Mouse (Mus musculus): Measurements from ENCODE around the gene Gabrd. TPM values are rescaled to one million over a fixed set of nuclear protein-coding genes. Genes with fewer than 3 reads are reported as not detected.

Gene Gabrd
- polyA plus RNA-seq, 1 experiment from 2014 or later = not detected

GRCm38 (mm10) chr4:155343415-155344298 lies 54.3 kb downstream of the Gabrd start:
- H3K9ac ChIP-seq (ENCODE audit: low read depth, low read length) = no peak overlapping the region
- H3K9me3 ChIP-seq (ENCODE audit: control insufficient read depth, low read length) = no peaks in the 10 kb centered on the region
- no peak overlapping the region for H3K4me3 ChIP-seq (ENCODE audit: low read depth, low read length)
- 78% methylated on average over 14 of the region's 14 CpGs for WGBS
- peaks cover 13% of the 10 kb centered on the region for H3K27me3 ChIP-seq (replicated peaks; ENCODE audit: control insufficient read depth, insufficient read depth, low read length)
- H3K27ac ChIP-seq (replicated peaks; ENCODE audit: low read depth, low read length) = no peak overlapping the region
- no peak overlapping the region for H3K4me2 ChIP-seq (ENCODE audit: low read depth, low read length)
- no peaks in the 10 kb centered on the region for H3K36me3 ChIP-seq (ENCODE audit: control insufficient read depth, insufficient read depth, low read length)
- DNase-seq (ENCODE audit: low spot score) = no peak
- ATAC-seq (ENCODE audit: low read depth) = no peak
- 0 out of 2 replicates have a peak, but pooled peaks cover 7% of the 10 kb centered on the region for H3K4me1 ChIP-seq (ENCODE audit: control insufficient read depth, insufficient read depth, low read length)

DNA sequence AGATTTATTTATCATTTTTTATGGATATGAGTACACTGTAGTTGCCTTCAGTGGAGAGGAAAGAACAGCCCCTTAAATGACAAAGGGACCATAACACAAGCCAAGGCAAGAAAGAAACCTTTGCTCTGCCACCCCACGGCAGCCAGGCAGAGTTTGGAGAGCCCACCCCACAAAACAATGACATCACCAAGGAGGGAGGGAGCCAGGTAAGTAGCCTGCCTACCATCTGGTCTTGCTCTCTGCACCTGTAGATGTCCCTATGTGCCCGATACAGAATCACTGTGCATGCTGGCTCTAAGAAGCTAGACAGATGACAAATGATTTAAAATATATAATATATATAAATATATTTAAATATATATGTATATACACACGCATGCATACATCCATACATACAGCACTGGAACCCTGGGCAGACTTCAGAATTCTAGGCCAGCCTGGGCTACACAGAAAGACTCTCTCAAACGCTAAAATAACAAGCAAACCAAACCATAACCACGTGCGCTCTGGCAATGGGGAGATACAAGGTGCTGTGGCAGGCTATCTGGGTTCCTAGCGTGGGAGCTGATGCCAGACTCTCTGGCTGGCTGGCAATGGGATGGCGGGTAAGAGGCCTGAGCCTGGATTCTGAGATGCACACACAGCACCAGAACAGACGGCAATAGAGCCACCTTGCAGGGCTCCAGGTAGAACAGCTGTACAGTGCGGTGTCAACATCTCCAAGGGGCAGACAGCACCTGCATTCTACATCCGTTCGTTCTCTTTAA lies 61.4 kb downstream of the Gabrd start:
- Histone ChIP-seq H3K4me2 (ENCODE audit: low read depth, low read length) (no peak overlapping the region), H3K36me3 (ENCODE audit: control insufficient read depth, insufficient read depth, low read length) (no peaks in the 10 kb centered on the region), H3K27ac (replicated peaks; ENCODE audit: low read depth, low read length) (no peak overlapping the region), H3K9me3 (ENCODE audit: control insufficient read depth, low read length) (no peaks in the 10 kb centered on the region), H3K4me1 (ENCODE audit: control insufficient read depth, insufficient read depth, low read length) (no peaks in the 10 kb centered on the region), H3K9ac (ENCODE audit: low read depth, low read length) (no peak overlapping the region), H3K4me3 (ENCODE audit: low read depth, low read length) (no peak overlapping the region), H3K27me3 (replicated peaks; ENCODE audit: control insufficient read depth, insufficient read depth, low read length) (no peaks in the 10 kb centered on the region)
- DNase-seq (ENCODE audit: low spot score) (no peak), ATAC-seq (ENCODE audit: low read depth) (no peak)
- 87% methylated on average over 12 of the region's 12 CpGs for WGBS

Other genes starting within 250 kb of the Gabrd start
- gene Ski, start 175.5 kb downstream of the Gabrd start, polyA plus RNA-seq (2014; fragmentation: Nextera tagmentation; extraction: Ambion mirVana) = 34.1 and 34.9 TPM in 2 replicates
- 66.1 and 68.5 TPM in 2 replicates for gene Faap20, start 148.3 kb downstream of the Gabrd start, polyA plus RNA-seq (2014; fragmentation: Nextera tagmentation; extraction: Ambion mirVana)
- gene Prkcz, start 36.8 kb downstream of the Gabrd start, polyA plus RNA-seq (2014; fragmentation: Nextera tagmentation; extraction: Ambion mirVana) = 9.8 and 10.2 TPM in 2 replicates
- 4.4 and 4.5 TPM in 2 replicates for gene Cfap74, start 11.1 kb upstream of the Gabrd start, polyA plus RNA-seq (2014; fragmentation: Nextera tagmentation; extraction: Ambion mirVana)
- gene Tmem52, start 71.0 kb upstream of the Gabrd start, polyA plus RNA-seq (2014; fragmentation: Nextera tagmentation; extraction: Ambion mirVana) = 0.54 and 1.3 TPM in 2 replicates
- 448 and 484 TPM in 2 replicates for gene Gnb1, start 93.2 kb upstream of the Gabrd start, polyA plus RNA-seq (2014; fragmentation: Nextera tagmentation; extraction: Ambion mirVana)
- gene Nadk, start 164.3 kb upstream of the Gabrd start, polyA plus RNA-seq (2014; fragmentation: Nextera tagmentation; extraction: Ambion mirVana) = 89.2 and 94.5 TPM in 2 replicates
- gene Slc35e2, start 203.3 kb upstream of the Gabrd start, polyA plus RNA-seq (2014; fragmentation: Nextera tagmentation; extraction: Ambion mirVana) = 9.2 and 10.3 TPM in 2 replicates
- gene Cdk11b, start 226.7 kb upstream of the Gabrd start, polyA plus RNA-seq (2014; fragmentation: Nextera tagmentation; extraction: Ambion mirVana) = 47.1 and 50.8 TPM in 2 replicates
- gene Gm10563, start 247.3 kb upstream of the Gabrd start, polyA plus RNA-seq (2014; fragmentation: Nextera tagmentation; extraction: Ambion mirVana) = not detected in 2 replicates

Data from embryonic facial prominence, embryonic 14.5 days (tissue).